Mouse (Mus musculus): Measurements from ENCODE around the gene Mageb16. TPM values are rescaled to one million over a fixed set of nuclear protein-coding genes. Genes with fewer than 3 reads are reported as not detected.

Mageb16 gene
- 0.19 and 0.39 TPM in 2 replicates for polyA plus RNA-seq (2015; fragmentation: Nextera tagmentation; extraction: Ambion mirVana)

DNA sequence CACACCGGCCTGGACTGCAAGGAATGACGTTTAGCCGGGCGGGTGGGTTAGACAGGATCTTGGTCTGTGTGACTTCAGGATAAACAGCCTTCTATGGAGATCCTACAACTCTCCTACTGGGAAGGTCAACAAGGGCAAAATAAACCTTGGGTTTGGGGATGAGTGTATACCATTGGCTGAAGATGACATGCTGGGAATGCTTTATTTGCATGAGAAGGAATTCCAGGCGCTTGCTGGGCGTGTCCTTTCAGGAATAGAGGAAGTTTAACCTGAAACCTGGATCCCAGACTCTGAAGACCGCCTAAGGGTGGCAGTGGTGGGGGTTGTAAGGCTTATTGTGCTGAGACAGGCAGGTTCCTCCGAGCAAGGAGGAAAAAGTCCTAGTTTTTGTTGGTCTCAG is at the start of gene Mageb16:
Gene Mageb16, minus strand, starts transcription at position 25 of the 400 bp plus-strand sequence.

Other genes with a start within 250 kb of the Mageb16 start
- gene Gm7173, start 154.2 kb downstream of the Mageb16 start, polyA plus RNA-seq (2015; fragmentation: Nextera tagmentation; extraction: Ambion mirVana): 1.1 and 1.2 TPM in 2 replicates